ENCODE assay signal across 30 mouse cellular contexts in genomic region chr17:44436536-44437043, GRCm38 (mm10).
A peak's percentile ranks its signal among the peaks of the same experiment; 100 is the strongest.
DNase-seq lines count a peak whose midpoint lies in the region; ATAC-seq and TF ChIP-seq lines count a peak whose summit lies in the region.
"Had no signal": no experiment of that assay in that cellular context is flagged by ENCODE, and none has a peak within 500 bp of the region (broad histone marks: within the 10 kb centered on the region; RNA-seq: fewer than 3 reads in every experiment).

No protein-coding gene starts in this region.

- peak; percentile 7 for DNase-seq in liver, adult 2 months (ENCODE audit: extremely low read depth, low read depth, low spot score)
- no peak for DNase-seq in liver, postnatal 0 days
- DNase-seq in induced T-regulatory cell, adult 2 months (ENCODE audit: low read depth) = peak; percentile 34
- no peak for DNase-seq in spleen, postnatal 36 days (ENCODE audit: low spot score in 2 of 2)
- DNase-seq in heart, adult 11 months = no peak
- DNase-seq: adrenal gland, adult 2 months; adrenal gland, postnatal 14 days; B cell, adult 2 months; cerebellum, adult 11 months; cerebellum, adult 2 months; cerebellum, adult 9-11 months; cerebellum, postnatal 25 days; embryo, embryonic 11 days; gastrocnemius, postnatal 10 days; gastrocnemius, postnatal 36 days; heart, adult 18-20 months; heart, postnatal 10 days; heart, postnatal 36 days had no signal

- H3K4me2 ChIP-seq in liver, postnatal 0 days (ENCODE audit: low read depth, low read length) = no peak overlapping the region
- H3K4me2 ChIP-seq in intestine, postnatal 0 days (replicated peaks; ENCODE audit: low read depth) = no peak overlapping the region
- H3K4me2 ChIP-seq: embryonic facial prominence, embryonic 13.5 days; forebrain, embryonic 12.5 days; forebrain, embryonic 15.5 days; heart, embryonic 12.5 days; heart, embryonic 15.5 days; hindbrain, embryonic 13.5 days had no signal

- no peaks in the 10 kb centered on the region for H3K4me1 ChIP-seq in liver, adult 2 months (ENCODE audit: control insufficient read depth, insufficient read depth, low read length)
- no peaks in the 10 kb centered on the region for H3K4me1 ChIP-seq in liver, postnatal 0 days (ENCODE audit: insufficient read depth)
- H3K4me1 ChIP-seq in intestine, postnatal 0 days (replicated peaks; ENCODE audit: control insufficient read depth, insufficient read depth, low read length) = no peaks in the 10 kb centered on the region
- H3K4me1 ChIP-seq: forebrain, embryonic 12.5 days; forebrain, embryonic 15.5 days; heart, embryonic 12.5 days; heart, embryonic 15.5 days; hindbrain, embryonic 10.5 days; hindbrain, embryonic 13.5 days had no signal

- TF ChIP-seq CTCF in liver, adult 2 months (IDR thresholded peaks at IDR 0.05; ENCODE audit: low read depth, low read length) = no peak
- no peak for TF ChIP-seq CTCF in liver, postnatal 0 days (IDR thresholded peaks at IDR 0.05; ENCODE audit: low read depth)
- no peak for TF ChIP-seq CTCF in intestine, postnatal 0 days (IDR thresholded peaks at IDR 0.05; ENCODE audit: low read depth)

- 82% methylated on average over 9 of the region's 9 CpGs for WGBS in liver, adult 2 months
- 56% methylated on average over 9 of the region's 9 CpGs for WGBS in liver, postnatal 0 days (ENCODE audit: insufficient replicate concordance)
- 88% methylated on average over 9 of the region's 9 CpGs for WGBS in intestine, postnatal 0 days

- H3K27me3 ChIP-seq in liver, adult 2 months (ENCODE audit: control insufficient read depth, insufficient read depth, low read length) = no peaks in the 10 kb centered on the region
- H3K27me3 ChIP-seq in liver, postnatal 0 days (ENCODE audit: insufficient read depth, low read length) = no peaks in the 10 kb centered on the region
- H3K27me3 ChIP-seq in intestine, postnatal 0 days (replicated peaks; ENCODE audit: control insufficient read depth, insufficient read depth, low read length) = no peaks in the 10 kb centered on the region
- H3K27me3 ChIP-seq: embryonic facial prominence, embryonic 13.5 days; forebrain, embryonic 12.5 days; forebrain, embryonic 15.5 days; heart, embryonic 15.5 days; hindbrain, embryonic 13.5 days had no signal

- TF ChIP-seq POLR2A in liver, adult 2 months (IDR thresholded peaks at IDR 0.05; ENCODE audit: extremely low read depth, insufficient read depth, low read length) = no peak

- H3K9me3 ChIP-seq in liver, postnatal 0 days (ENCODE audit: low read length) = no peaks in the 10 kb centered on the region
- no peaks in the 10 kb centered on the region for H3K9me3 ChIP-seq in intestine, postnatal 0 days (ENCODE audit: control insufficient read depth)
- H3K9me3 ChIP-seq: embryonic facial prominence, embryonic 10.5 days; embryonic facial prominence, embryonic 13.5 days; forebrain, embryonic 12.5 days; forebrain, embryonic 15.5 days; heart, embryonic 12.5 days; heart, embryonic 15.5 days; hindbrain, embryonic 10.5 days; hindbrain, embryonic 13.5 days had no signal

- no peak overlapping the region for H3K4me3 ChIP-seq in liver, adult 2 months (ENCODE audit: insufficient read depth, low read depth, low read length)
- no peak overlapping the region for H3K4me3 ChIP-seq in liver, postnatal 0 days (ENCODE audit: low read depth, low read length)
- H3K4me3 ChIP-seq in intestine, postnatal 0 days (ENCODE audit: low read depth, low read length) = no peak overlapping the region
- H3K4me3 ChIP-seq: embryonic facial prominence, embryonic 10.5 days; embryonic facial prominence, embryonic 13.5 days; erythroblast, embryonic 14.5 days; forebrain, embryonic 12.5 days; forebrain, embryonic 15.5 days; heart, embryonic 12.5 days; heart, embryonic 15.5 days; hindbrain, embryonic 10.5 days; hindbrain, embryonic 13.5 days had no signal

- TF ChIP-seq EP300 in liver, postnatal 0 days (IDR thresholded peaks at IDR 0.05; ENCODE audit: low read depth) = no peak

- no peak overlapping the region for H3K9ac ChIP-seq in liver, adult 2 months (ENCODE audit: low read depth, low read length)
- no peak overlapping the region for H3K9ac ChIP-seq in liver, postnatal 0 days (replicated peaks)
- H3K9ac ChIP-seq in intestine, postnatal 0 days (ENCODE audit: low read depth, low read length) = no peak overlapping the region
- H3K9ac ChIP-seq: embryonic facial prominence, embryonic 13.5 days; forebrain, embryonic 12.5 days; forebrain, embryonic 15.5 days; heart, embryonic 12.5 days; heart, embryonic 15.5 days; hindbrain, embryonic 13.5 days had no signal

- H3K27ac ChIP-seq in liver, adult 2 months (replicated peaks; ENCODE audit: insufficient read depth, low read depth, low read length) = no peak overlapping the region
- H3K27ac ChIP-seq in liver, postnatal 0 days (ENCODE audit: low read depth) = no peak overlapping the region
- H3K27ac ChIP-seq in intestine, postnatal 0 days (ENCODE audit: low read depth, low read length) = no peak overlapping the region
- H3K27ac ChIP-seq: embryonic facial prominence, embryonic 10.5 days; embryonic facial prominence, embryonic 13.5 days; forebrain, embryonic 12.5 days; forebrain, embryonic 15.5 days; heart, embryonic 15.5 days; hindbrain, embryonic 10.5 days; hindbrain, embryonic 13.5 days had no signal

- no peaks in the 10 kb centered on the region for H3K79me2 ChIP-seq in liver, adult 2 months (ENCODE audit: control insufficient read depth, insufficient read depth, low read length)

- ATAC-seq in liver, postnatal 0 days = no peak
- peak; percentile 28; the same call in 1 of the 2 replicates for ATAC-seq in megakaryocyte progenitor cell, adult 5-6 weeks (replicated peaks; ENCODE audit: poor library complexity)
- no peak for ATAC-seq in intestine, postnatal 0 days
- ATAC-seq: forebrain, embryonic 15.5 days; hindbrain, embryonic 16.5 days had no signal

- H3K36me3 ChIP-seq in liver, adult 2 months (ENCODE audit: control insufficient read depth, insufficient read depth, low read length) = no peaks in the 10 kb centered on the region
- no peaks in the 10 kb centered on the region for H3K36me3 ChIP-seq in liver, postnatal 0 days (replicated peaks; ENCODE audit: insufficient read depth, low read length)
- H3K36me3 ChIP-seq in intestine, postnatal 0 days (ENCODE audit: control insufficient read depth, insufficient read depth) = no peaks in the 10 kb centered on the region
- H3K36me3 ChIP-seq: embryonic facial prominence, embryonic 10.5 days; embryonic facial prominence, embryonic 13.5 days; forebrain, embryonic 12.5 days; forebrain, embryonic 15.5 days; heart, embryonic 12.5 days; heart, embryonic 15.5 days; hindbrain, embryonic 10.5 days; hindbrain, embryonic 13.5 days had no signal

Comparison
In these comparisons a context has a peak if more than half of its experiments do, and no peak if none do; other contexts are left out.
1. DNase-seq: peak in liver, adult 2 months (single experiment) and induced T-regulatory cell, adult 2 months (single experiment); none in liver, postnatal 0 days (single experiment), spleen, postnatal 36 days (0 of 2) and heart, adult 11 months (single experiment).